Mouse (Mus musculus) limb, embryonic 11.5 days (tissue): Measurements from ENCODE around the gene Mrps33. TPM values are rescaled to one million over a fixed set of nuclear protein-coding genes. Genes with fewer than 3 reads are reported as not detected.

Experiments
- ATAC-seq: fragments of 200-750 bp; cut with Nextera tagmentation; 2 replicates; pipeline ENCODE4 v1.8.0; 2017; ENCODE audit warnings: low read depth; ENCODE audit not compliant: insufficient number of reproducible peaks, low FRiP score, low TSS enrichment
- DNase-seq: peaks from one replicate; pipeline ENCODE4 v3.0.0-alpha.2; 2015; ENCODE audit warnings: low spot score
- H3K27ac ChIP-seq: fragments of 300-500 bp; sonication (generic); replicated peaks from 2 replicates; pipeline ENCODE4 v1.5.1; 2014; ENCODE audit warnings: low read depth, mild to moderate bottlenecking, low read length
- H3K27me3 ChIP-seq: fragments of 300-500 bp; sonication (generic); 2 replicates; pipeline ENCODE4 v1.6.1; 2014; ENCODE audit warnings: mild to moderate bottlenecking, low read length, mixed read lengths; ENCODE audit not compliant: control insufficient read depth, insufficient read depth
- H3K36me3 ChIP-seq: fragments of 300-500 bp; sonication (generic); 2 replicates; pipeline ENCODE4 v1.6.1; 2014; ENCODE audit warnings: mild to moderate bottlenecking, low read length, moderate library complexity, mixed read lengths; ENCODE audit not compliant: control insufficient read depth, insufficient read depth
- H3K4me1 ChIP-seq: fragments of 300-500 bp; sonication (generic); 2 replicates; pipeline ENCODE4 v1.6.1; 2014; ENCODE audit warnings: low read length, mixed read lengths; ENCODE audit not compliant: control insufficient read depth, insufficient read depth
- H3K4me2 ChIP-seq: fragments of 300-500 bp; sonication (generic); 2 replicates; pipeline ENCODE4 v1.6.1; 2014; ENCODE audit warnings: low read depth, mild to moderate bottlenecking, moderate library complexity; ENCODE audit not compliant: severe bottlenecking
- H3K4me3 ChIP-seq: fragments of 300-500 bp; sonication (generic); 2 replicates; pipeline ENCODE4 v1.5.1; 2014; ENCODE audit warnings: low read depth, low read length
- H3K9ac ChIP-seq: fragments of 300-500 bp; sonication (generic); 2 replicates; pipeline ENCODE4 v1.6.1; 2014; ENCODE audit warnings: mild to moderate bottlenecking, low read length
- H3K9me3 ChIP-seq: fragments of 300-500 bp; sonication (generic); 2 replicates; pipeline ENCODE4 v1.6.1; 2016; ENCODE audit warnings: low read length; ENCODE audit not compliant: control insufficient read depth
- WGBS: fragments of 180-500 bp; shearing (Covaris S2); extraction: QIAGEN DNeasy Blood & Tissue Kit; methylation state at CpG from one replicate; pipeline ENCODE4 v1.1.7; 2014; 5-methylcytosine and 5-hydroxymethylcytosine counted together
- polyA plus RNA-seq: library from polyadenylated mRNA; unstranded; fragments of >200 nt; fragmentation: Nextera tagmentation; extraction: Ambion mirVana; gene quantifications from 2 replicates; pipeline ENCODE4 v1.2.1, GENCODE M21; 2014

Mrps33 gene
- polyA plus RNA-seq, 1 experiment from 2014 or later = 208 TPM

GRCm38 (mm10) chr6:39785944-39786343 is 24.8 kb downstream of the Mrps33 start:
- Histone ChIP-seq H3K27ac (no peak overlapping the region), H3K4me3 (no peak overlapping the region), H3K4me2 (no peak overlapping the region), H3K27me3 (no peaks in the 10 kb centered on the region), H3K9me3 (no peaks in the 10 kb centered on the region), H3K9ac (no peak overlapping the region), H3K4me1 (peaks cover 4% of the 10 kb centered on the region; the same call in 1 of the 2 replicates), H3K36me3 (no peaks in the 10 kb centered on the region)
- 68% methylated on average over 5 of the region's 5 CpGs for WGBS
- DNase-seq (no peak), ATAC-seq (no peak)

DNA sequence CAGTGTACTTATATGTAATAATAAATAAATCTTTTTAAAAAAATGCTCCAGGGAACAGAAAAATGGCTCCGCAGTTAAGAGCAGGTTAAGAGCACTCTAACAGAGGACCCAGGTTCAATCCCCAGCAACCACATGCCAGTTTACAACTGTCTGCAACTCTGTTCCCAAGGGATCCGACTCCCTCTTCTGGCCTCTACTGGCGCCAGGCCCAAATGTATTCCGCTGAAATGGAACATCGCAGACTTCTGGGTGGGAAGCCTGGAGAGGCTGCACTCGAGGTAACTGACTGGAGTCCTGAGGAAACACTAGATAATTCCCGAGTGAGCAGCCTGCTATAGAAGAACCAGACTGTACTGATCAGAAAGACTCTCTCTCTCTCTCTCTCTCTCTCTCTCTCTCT is 27.3 kb downstream of the Mrps33 start:
- ATAC-seq = no peak
- no peak overlapping the region for H3K9ac ChIP-seq
- no peaks in the 10 kb centered on the region for H3K9me3 ChIP-seq
- H3K4me2 ChIP-seq = no peak overlapping the region
- H3K4me1 ChIP-seq = peaks cover 7% of the 10 kb centered on the region; the same call in 1 of the 2 replicates
- H3K27ac ChIP-seq = no peak overlapping the region
- H3K36me3 ChIP-seq = no peaks in the 10 kb centered on the region
- no peaks in the 10 kb centered on the region for H3K27me3 ChIP-seq
- WGBS = 81% methylated on average over 7 of the region's 7 CpGs
- no peak overlapping the region for H3K4me3 ChIP-seq
- no peak for DNase-seq

DNA sequence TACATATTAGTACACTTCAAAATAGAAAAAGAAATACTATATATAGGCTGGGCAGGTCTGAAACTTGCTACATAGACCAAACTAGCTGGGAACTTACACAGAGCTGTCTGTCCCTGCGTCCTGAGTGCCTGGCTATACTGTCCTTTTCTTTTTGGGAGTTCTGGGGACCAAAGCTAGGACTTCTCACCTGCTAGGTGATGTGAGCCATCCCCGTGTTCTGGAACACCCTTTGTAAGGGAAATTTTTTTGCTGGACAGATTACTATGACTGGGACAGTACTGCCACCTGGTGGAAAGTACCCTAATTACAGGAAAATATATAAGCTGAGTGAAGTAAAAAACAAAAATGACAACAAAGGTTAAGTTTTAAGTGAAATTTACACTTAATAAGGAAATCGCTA is 28.2 kb downstream of the Mrps33 start:
- Histone ChIP-seq H3K4me3 (no peak overlapping the region), H3K27me3 (no peaks in the 10 kb centered on the region), H3K9me3 (no peaks in the 10 kb centered on the region), H3K36me3 (no peaks in the 10 kb centered on the region), H3K4me2 (no peak overlapping the region), H3K4me1 (peaks cover 7% of the 10 kb centered on the region; the same call in 1 of the 2 replicates), H3K27ac (no peak overlapping the region), H3K9ac (no peak overlapping the region)
- DNase-seq (peak; percentile 38), ATAC-seq (no peak)
- WGBS = 30% methylated on average over 3 of the region's 3 CpGs

DNA sequence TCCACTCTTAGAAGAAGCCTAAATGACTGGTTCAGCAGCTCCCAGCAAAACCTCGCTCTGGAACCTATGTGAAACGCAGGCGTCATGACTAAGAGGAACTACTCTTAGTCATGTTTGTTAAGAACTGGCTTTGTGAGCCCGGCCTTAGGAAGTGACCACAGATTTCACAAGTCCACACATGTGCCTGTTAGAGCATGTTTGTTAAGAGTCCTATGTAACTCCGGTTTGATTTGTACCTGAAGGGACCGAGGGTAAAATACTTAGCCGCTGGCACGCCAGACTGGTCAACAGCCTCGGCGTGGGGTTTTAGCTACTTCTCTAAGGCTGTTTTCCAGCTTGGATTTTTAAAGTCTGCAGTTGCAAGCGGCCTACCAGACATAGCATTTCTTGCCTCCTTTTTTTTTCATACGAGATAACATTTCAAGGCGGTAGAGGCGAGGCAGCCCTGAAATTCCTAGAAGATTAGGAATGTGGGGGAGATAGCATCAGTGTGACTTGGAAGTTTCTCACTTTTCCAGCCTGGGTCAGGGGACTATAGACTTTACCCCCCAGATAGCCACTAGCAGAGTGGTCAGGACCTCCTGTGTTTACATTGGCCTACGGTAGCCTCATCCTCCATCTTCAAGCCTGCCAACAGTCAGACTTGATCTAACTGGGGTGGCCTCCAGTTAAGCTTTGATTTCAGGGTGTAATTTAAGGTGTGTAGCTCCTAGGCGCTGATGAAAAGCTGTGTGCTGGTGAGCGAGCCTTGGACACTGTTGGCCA is 28.8 kb downstream of the Mrps33 start:
- Histone ChIP-seq H3K36me3 (no peaks in the 10 kb centered on the region), H3K4me3 (no peak overlapping the region), H3K27me3 (no peaks in the 10 kb centered on the region), H3K4me2 (no peak overlapping the region), H3K9ac (no peak overlapping the region), H3K27ac (no peak overlapping the region), H3K9me3 (no peaks in the 10 kb centered on the region), H3K4me1 (peaks cover 7% of the 10 kb centered on the region; the same call in 1 of the 2 replicates)
- ATAC-seq (no peak), DNase-seq (peak; percentile 43)
- WGBS = 48% methylated on average over 17 of the region's 17 CpGs

DNA sequence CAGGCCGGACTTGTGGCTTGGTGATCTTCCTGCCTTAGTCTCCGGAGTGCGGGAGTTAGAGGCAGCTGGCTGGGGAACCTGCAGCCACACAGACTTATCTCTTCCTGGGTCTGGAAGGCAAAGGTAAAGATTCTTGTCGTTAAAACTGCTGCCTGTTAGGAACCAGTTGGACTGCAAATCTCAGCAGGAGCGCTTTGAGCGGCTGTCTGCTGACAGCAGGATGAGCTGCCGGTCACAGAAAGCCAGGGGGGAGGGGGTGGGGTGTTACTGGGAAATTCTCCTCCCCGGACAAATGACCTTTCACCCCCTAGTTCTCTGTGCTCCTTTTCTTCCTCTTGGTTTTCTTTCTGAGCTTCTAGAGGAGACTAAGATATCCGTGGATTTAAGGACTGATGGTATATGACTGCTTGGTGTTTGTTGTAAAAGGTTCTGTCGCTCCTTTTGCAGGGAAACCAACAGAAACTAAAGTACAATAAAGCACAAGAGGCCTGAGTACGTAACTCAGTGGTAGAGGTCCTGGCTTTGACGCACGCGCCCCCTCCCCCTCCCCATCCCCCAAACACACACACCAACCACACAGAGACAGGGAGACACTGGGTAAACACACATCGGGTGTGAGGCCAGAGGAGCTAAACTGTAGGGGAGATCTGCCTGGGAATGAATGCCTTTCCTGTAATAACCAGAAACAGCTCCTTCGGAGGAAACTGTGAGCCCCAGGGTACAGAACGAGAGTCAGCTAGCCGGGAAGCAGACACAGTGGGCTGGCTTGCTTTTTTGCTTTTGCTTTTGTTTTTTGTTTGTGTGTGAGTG is 29.7 kb downstream of the Mrps33 start:
- peak; percentile 74; the same call in 1 of the 2 replicates for ATAC-seq
- no peaks in the 10 kb centered on the region for H3K36me3 ChIP-seq
- H3K4me2 ChIP-seq = peak overlapping the region; percentile 44
- no peaks in the 10 kb centered on the region for H3K27me3 ChIP-seq
- 3% methylated on average over 18 of the region's 18 CpGs for WGBS
- peak; percentile 56 for DNase-seq
- H3K4me3 ChIP-seq = no peak overlapping the region
- H3K9me3 ChIP-seq = no peaks in the 10 kb centered on the region
- peaks cover 7% of the 10 kb centered on the region; the same call in 1 of the 2 replicates for H3K4me1 ChIP-seq
- H3K9ac ChIP-seq = peak overlapping the region; percentile 2
- H3K27ac ChIP-seq = peak overlapping the region; percentile 1; the same call in 1 of the 2 replicates

DNA sequence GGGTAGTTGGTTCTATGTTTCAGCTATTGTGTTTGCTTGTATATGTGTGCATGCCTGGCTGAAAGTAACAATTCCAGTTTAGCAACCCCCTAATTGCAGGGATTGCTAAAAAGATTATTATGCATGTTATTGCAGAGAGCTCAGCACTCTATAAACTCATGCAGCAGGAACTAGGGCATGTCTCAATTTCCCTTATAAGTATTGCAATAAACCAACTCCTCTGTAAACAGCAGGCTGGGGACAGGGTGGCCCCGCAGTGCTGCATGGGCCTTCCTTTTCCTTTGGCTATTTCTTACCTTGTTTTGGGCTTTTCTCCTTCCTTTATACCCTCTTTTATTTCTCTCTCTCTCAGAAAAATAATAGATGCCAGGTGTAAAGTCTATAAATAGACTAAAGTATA is 32.3 kb downstream of the Mrps33 start:
- Histone ChIP-seq H3K9me3 (no peaks in the 10 kb centered on the region), H3K27me3 (no peaks in the 10 kb centered on the region), H3K4me3 (no peak overlapping the region), H3K27ac (no peak overlapping the region), H3K36me3 (no peaks in the 10 kb centered on the region), H3K4me2 (no peak overlapping the region), H3K4me1 (peaks cover 7% of the 10 kb centered on the region; the same call in 1 of the 2 replicates), H3K9ac (no peak overlapping the region)
- 61% methylated on average over 1 of the region's 1 CpGs for WGBS
- ATAC-seq = no peak
- no peak for DNase-seq

- H3K4me2 ChIP-seq = no peak overlapping the region
- H3K4me3 ChIP-seq = no peak overlapping the region
- H3K27me3 ChIP-seq = no peaks in the 10 kb centered on the region
- WGBS = 85% methylated on average over 6 of the region's 6 CpGs
- peaks cover 5% of the 10 kb centered on the region; the same call in 1 of the 2 replicates for H3K4me1 ChIP-seq
- H3K9ac ChIP-seq = no peak overlapping the region
- H3K36me3 ChIP-seq = no peaks in the 10 kb centered on the region
- H3K27ac ChIP-seq = no peak overlapping the region
- no peaks in the 10 kb centered on the region for H3K9me3 ChIP-seq
- ATAC-seq = no peak
- no peak for DNase-seq
Observed at GRCm38 (mm10) chr6:39776275-39776674, 34.5 kb downstream of the Mrps33 start.

GRCm38 (mm10) chr6:39775029-39775428 is 35.8 kb downstream of the Mrps33 start:
- no peaks in the 10 kb centered on the region for H3K36me3 ChIP-seq
- DNase-seq = no peak
- H3K4me1 ChIP-seq = no peaks in the 10 kb centered on the region
- 88% methylated on average over 9 of the region's 9 CpGs for WGBS
- H3K27me3 ChIP-seq = no peaks in the 10 kb centered on the region
- no peaks in the 10 kb centered on the region for H3K9me3 ChIP-seq
- no peak overlapping the region for H3K4me2 ChIP-seq
- no peak for ATAC-seq
- H3K27ac ChIP-seq = no peak overlapping the region
- H3K9ac ChIP-seq = no peak overlapping the region
- H3K4me3 ChIP-seq = no peak overlapping the region
